Mouse (Mus musculus): ENCODE measurements around the gene Prkag3.

Prkag3 gene

GRCm38 (mm10) chr1:74748643-74749271 lies at the start of gene Prkag3:
Gene Prkag3 (minus strand): TSS chr1:74749221.
- in situ Hi-C loops (cut with MboI, MseI) = no loop called here

GRCm38 (mm10) chr1:74797459-74797858 lies 48.4 kb upstream of the Prkag3 start:
- in situ Hi-C loops (cut with MboI, MseI) = no loop called here

DNA sequence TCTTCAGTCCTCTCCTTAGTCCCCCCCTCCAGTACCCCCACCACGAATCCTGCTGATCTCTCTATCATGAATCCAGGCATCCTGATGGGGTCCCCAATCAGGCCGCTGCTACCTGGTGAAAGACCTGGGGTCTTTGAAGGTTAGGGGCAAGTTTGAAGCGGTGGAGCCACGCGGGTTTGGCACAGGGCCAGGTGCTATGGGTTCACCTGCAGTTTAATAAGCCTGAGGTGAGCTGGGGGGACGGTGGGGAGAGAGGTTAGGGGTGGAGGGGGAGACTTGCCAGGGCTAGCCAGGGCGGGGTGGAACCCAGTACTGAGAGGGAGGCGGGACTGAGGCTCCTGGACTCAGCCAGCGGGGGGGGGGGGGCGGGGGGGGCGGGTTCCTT lies 46.1 kb upstream of the Prkag3 start:
- in situ Hi-C loops (cut with MboI, MseI) = no loop called here

DNA sequence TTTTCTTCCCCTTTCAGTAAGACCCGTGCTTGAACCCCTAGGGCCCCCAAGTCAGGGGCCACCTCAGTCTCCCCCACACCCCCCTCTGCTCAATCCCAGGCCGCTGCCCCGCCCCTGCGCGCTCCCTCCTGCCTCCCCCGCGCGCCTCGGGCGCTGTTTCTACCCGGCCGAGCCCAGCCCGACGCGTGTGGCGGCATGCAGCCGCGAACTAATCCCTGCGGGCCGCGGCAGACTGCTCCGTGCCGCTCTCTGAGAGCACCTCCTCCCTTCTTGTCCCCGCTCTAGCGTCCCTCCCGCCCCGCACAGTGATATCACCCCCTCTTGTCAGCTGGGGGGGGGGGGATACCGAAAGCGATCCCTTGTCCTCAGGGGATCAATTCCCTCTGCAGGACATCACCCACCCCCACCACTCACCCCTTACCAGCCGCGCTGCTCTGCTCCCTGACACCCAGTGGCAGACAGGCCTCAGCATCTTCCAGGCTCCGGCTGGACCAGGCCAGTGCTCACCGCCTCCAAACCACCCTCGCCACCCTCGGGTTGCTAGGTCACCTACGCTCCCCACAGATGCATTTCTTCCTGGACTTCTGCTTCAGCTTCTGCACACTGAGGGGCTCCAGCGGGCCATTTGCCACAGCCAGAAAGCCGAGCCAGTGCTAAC lies 45.6 kb upstream of the Prkag3 start:
- in situ Hi-C loops (cut with MboI, MseI) = no loop called here

DNA sequence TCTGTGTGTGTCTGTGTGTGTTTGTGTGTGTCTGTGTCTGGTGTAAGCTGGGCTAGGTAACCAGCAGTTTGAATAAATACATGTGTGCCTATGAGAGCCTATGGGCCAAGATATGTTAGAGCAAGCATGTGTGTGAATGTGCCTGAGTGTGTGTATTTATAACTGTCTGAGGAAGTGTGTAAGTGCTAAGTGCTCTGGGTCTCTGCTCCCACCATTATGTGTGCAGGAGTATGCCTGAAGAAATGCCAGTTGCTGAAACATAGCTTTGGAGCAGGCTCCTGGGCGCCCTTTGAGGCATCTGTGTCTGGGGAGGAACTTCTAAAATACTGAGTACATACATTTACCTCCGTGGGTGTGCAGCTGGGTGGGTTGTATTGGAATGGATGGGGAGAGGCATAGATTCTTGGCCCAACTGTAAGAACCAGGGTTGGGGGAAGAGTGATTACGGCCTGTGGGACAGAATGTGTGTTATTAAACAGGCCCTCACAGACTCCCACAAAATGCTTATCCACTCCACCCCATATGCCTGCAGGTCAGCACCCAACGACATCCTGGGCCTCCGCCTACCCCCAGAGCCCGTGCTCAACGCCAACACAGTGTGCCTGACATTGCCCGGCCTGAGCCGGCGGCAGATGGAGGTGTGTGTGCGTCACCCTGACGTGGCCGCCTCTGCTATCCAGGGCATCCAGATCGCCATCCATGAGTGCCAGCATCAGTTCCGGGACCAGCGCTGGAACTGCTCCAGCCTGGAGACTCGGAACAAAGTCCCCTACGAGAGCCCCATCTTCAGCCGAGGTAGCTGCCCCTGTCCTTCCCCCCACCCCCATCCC lies 44.0 kb upstream of the Prkag3 start:
- in situ Hi-C loops (cut with MboI, MseI) = no loop called here

- in situ Hi-C loops (cut with MboI, MseI) = no loop called here
These were observed 42.2 kb upstream of the Prkag3 start, which contains the start of gene Wnt10a for GRCm38 (mm10) chr1:74791249-74791648. Gene Wnt10a (plus strand): TSS chr1:74791516.

DNA sequence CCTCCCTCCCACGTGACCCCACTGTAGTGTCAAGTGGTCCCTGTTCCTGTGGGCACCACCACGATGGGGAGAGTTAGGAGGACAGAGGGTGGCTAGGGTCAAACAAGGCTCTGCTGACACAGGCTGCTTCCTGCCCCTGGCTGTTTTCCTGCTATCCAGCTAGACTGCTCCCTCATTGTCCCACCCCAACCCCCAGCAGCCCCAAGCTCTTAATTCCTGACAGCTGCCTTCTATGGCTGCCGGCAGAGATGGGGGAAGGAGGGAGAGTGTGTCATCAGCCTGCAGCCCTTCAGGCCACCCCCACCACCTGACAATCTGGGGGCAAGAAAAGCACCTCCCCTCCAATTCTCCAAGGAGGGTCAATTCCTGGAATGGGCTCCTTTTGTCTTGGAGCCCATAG lies 41.1 kb upstream of the Prkag3 start:
- in situ Hi-C loops (cut with MboI, MseI) = no loop called here

DNA sequence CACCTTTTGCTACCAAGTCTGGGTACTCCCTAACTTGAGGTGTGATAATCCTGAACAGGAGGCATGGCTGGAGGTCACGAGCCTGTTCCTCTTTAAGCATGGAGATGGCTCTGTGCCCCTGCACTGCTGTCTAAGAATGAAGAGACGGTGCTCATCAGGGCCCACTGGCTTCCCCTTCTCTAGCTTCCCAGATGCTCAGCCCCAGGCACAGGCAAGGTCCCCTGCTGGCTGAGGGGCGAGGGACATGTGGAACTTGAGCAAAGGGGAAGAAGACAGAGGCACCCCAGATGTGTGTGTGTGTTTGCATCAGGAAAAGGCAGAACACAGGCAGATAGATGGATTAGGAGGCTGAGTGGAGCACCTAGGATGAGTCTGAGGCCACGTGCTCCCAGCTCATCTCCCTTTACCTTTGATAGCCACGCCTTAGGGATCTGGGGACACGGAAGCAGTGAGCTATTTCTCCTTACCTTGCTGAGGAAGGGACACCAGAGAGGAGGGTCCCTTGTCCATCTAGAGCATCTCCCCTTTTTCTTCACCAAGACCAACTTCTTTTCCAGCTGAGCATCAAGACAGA lies 39.7 kb upstream of the Prkag3 start:
- in situ Hi-C loops (cut with MboI, MseI) = no loop called here

GRCm38 (mm10) chr1:74787846-74788245 lies 38.8 kb upstream of the Prkag3 start:
- in situ Hi-C loops (cut with MboI, MseI) = no loop called here

DNA sequence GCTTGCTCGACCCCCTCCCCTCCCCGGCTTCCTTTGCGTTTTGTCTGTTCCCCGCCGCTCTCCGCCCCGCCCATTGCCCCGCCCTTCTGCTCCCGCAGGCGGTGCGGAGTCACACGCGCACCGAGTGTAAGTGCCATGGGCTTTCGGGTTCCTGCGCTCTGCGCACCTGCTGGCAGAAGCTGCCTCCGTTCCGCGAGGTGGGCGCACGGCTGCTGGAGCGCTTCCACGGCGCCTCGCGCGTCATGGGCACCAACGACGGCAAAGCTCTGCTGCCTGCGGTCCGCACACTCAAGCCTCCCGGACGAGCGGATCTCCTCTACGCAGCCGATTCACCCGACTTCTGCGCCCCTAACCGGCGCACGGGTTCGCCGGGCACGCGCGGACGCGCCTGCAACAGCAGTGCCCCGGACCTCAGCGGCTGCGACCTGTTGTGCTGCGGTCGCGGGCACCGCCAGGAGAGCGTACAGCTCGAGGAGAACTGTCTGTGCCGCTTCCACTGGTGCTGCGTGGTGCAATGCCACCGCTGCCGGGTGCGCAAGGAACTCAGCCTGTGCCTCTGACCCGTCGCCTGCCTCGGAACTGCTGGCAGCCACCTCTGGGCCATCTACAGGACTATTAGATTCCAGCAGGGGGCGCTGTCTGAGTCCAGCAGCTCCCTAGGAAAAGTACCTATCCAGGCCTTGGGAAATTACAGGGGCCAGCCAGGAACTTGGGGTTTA lies 35.2 kb upstream of the Prkag3 start:
- in situ Hi-C loops (cut with MboI, MseI) = no loop called here

- in situ Hi-C loops (cut with MboI, MseI) = no loop called here
These were observed 34.5 kb upstream of the Prkag3 start for GRCm38 (mm10) chr1:74783554-74783953.

GRCm38 (mm10) chr1:74782045-74782444 lies 33.0 kb upstream of the Prkag3 start:
- in situ Hi-C loops (cut with MboI, MseI) = no loop called here

- in situ Hi-C loops (cut with MboI, MseI) = no loop called here
These were observed 30.0 kb upstream of the Prkag3 start for GRCm38 (mm10) chr1:74778934-74779486.

DNA sequence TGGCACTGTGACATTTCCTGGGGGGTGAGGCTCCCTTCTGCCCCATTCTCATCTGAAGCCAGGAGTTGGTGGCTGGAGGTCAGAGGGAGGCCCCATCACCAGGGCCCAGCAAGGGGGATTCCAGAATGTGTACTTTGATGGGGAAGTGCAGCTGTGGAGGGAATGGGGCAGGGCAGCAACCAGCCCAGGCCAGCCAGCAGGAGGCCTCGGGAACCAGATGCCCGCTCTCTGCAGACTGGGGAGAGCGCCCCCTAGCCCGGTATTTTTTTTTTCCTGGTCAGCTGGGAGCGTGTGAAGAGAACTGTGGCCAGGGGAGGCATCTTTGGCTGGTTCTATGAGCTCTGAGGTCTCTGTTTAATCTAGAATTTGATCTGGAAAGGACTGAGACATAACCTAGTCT lies 26.8 kb upstream of the Prkag3 start:
- in situ Hi-C loops (cut with MboI, MseI) = no loop called here

DNA sequence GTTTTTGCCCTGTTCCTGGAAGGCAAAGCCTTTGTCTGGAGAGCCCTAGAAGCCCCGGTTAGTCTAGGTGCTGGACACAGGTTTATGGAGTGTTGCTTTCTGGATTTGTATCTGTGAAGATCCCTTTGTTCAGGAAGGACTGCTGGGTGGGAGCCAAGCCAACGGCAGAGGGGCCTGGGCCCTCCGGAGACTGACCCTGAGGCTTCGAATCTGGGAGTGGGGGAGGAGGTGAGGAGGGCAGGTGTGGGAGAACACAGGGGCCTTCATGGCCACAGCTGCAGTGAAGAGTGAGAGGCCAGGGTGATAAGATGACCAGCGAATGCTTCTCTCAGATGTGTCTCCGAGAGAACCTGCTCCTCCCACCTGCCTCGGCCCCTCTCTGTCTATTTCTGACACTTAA lies 25.0 kb upstream of the Prkag3 start:
- in situ Hi-C loops (cut with MboI, MseI) = loop anchor here in 1 of 2 experiments (5.0 kb wide), 1 partner anchor 33 kb away; no protein-coding TSS in a partner anchor

DNA sequence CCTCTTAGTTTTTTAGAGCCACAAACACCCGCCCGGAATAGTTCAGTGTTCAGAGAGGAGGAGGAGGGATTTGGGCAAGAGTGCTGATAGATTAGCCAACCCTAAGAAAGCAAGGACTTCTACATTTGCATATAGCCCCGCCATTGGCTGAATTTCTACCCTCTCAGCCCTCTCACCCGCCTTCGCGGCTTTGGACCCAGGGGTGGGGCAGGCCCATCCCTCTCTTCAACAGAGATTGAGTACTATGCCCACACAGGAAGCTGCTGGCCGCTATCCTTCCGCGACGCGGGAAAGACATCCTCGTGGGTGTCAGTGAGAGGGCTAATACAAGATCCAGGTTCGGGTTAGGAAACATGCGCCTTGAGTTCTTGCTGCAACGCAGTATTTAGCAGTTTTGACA lies 24.1 kb upstream of the Prkag3 start:
- in situ Hi-C loops (cut with MboI, MseI) = loop anchor here in 1 of 2 experiments (5.0 kb wide), 1 partner anchor 34 kb away; no protein-coding TSS in a partner anchor

GRCm38 (mm10) chr1:74771931-74772620 lies 23.1 kb upstream of the Prkag3 start:
- in situ Hi-C loops (cut with MboI, MseI) = loop anchor here in 1 of 2 experiments (5.0 kb wide), 1 partner anchor 35 kb away; no protein-coding TSS in a partner anchor

- in situ Hi-C loops (cut with MboI, MseI) = loop anchor here in 1 of 2 experiments (5.0 kb wide), 1 partner anchor 36 kb away; no protein-coding TSS in a partner anchor
These were observed 22.7 kb upstream of the Prkag3 start, which contains the start of gene Wnt6 for GRCm38 (mm10) chr1:74771845-74771930. Gene Wnt6 (plus strand): TSS chr1:74771892.

- in situ Hi-C loops (cut with MboI, MseI) = loop anchor here in 1 of 2 experiments (5.0 kb wide), 1 partner anchor 36 kb away; no protein-coding TSS in a partner anchor
These were observed 22.4 kb upstream of the Prkag3 start for GRCm38 (mm10) chr1:74771467-74771844.

GRCm38 (mm10) chr1:74770727-74771466 lies 21.9 kb upstream of the Prkag3 start:
- in situ Hi-C loops (cut with MboI, MseI) = loop anchor here in 1 of 2 experiments (5.0 kb wide), 1 partner anchor 36 kb away; no protein-coding TSS in a partner anchor
